Mouse (Mus musculus) gastrocnemius, adult 18-20 months (tissue): ENCODE data around the gene Itgb6. TPM values are rescaled to one million over a fixed set of nuclear protein-coding genes. Genes with fewer than 3 reads are reported as not detected.

Experiments used
- total RNA-seq, 2 experiments: library from RNA; stranded (reverse); gene quantifications; 2 replicates each; pipeline ENCODE4 v1.2.3; 2021

Itgb6 gene
- total RNA-seq, 2 experiments from 2014 or later: 38.3 to 44.0 TPM

Other genes starting within 250 kb of the Itgb6 start
- under 1 TPM; 0.74 to 0.96 TPM for gene Pla2r1, start 169.3 kb downstream of the Itgb6 start, total RNA-seq
- 10 to 100 TPM; 20.0 to 24.0 TPM for gene Rbms1, start 240.5 kb upstream of the Itgb6 start, total RNA-seq